Mouse (Mus musculus): Measurements from ENCODE around the gene Sntb2. TPM values are rescaled to one million over a fixed set of nuclear protein-coding genes. Genes with fewer than 3 reads are reported as not detected.
"Not testable (repeated sequence)": the region's sequence is repeated elsewhere in the genome, so short reads cannot be mapped to it uniquely, and the experiment has no call there.

The Sntb2 gene
- polyA plus RNA-seq, 2 experiments, result 0.68 to 0.88 TPM

DNA sequence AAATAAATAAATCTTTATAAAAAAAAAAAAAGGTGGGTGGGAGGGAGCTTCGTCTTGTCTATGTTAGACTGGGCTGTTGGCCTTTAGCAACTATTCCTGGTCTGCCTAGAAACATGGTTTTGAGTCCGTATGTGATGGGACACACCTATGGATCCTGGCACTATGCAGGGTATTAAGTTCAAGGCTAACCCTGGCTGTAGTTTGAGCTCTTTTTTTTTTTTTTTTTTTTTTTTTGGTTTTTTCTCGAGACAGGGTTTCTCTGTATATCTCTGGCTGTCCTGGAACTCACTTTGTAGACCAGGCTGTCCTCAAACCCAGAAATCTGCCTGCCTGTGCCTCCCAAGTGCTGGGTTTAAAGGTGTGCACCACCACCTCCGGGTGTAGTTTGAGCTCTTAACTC, 11.5 kb upstream of the Sntb2 start:
- Histone ChIP-seq H3K9me3 (ENCODE audit: control insufficient read depth, low read length) (no peaks in the 10 kb centered on the region), H3K4me1 (replicated peaks; ENCODE audit: control insufficient read depth in 2 of 2, insufficient read depth in 2 of 2, low read length in 1 of 2) (peaks cover 0 to 2% of the 10 kb centered on the region in 2 experiments; a peak in 1 of 4 replicates), H3K36me3 (replicated peaks; ENCODE audit: control insufficient read depth, insufficient read depth, low read depth) (peaks cover 16% of the 10 kb centered on the region), H3K27ac (no peak overlapping the region), H3K4me2 (ENCODE audit: low read depth) (no peak overlapping the region), H3K27me3 (ENCODE audit: control insufficient read depth, insufficient read depth, low read length) (no peaks in the 10 kb centered on the region), H3K4me3 (ENCODE audit: insufficient read depth in 1 of 2, low read depth in 2 of 2, low read length in 2 of 2) (no peak overlapping the region), H3K9ac (replicated peaks) (no peak overlapping the region)
- DNase-seq (ENCODE audit: low read depth in 3 of 3, low spot score in 3 of 3), result no peak
- ATAC-seq (ENCODE audit: insufficient read depth), result no peak
- TF ChIP-seq CTCF (IDR thresholded peaks at IDR 0.05; ENCODE audit: low read depth), result no peak
- TF ChIP-seq EP300 (IDR thresholded peaks at IDR 0.05; ENCODE audit: low read depth), result no peak
- 66% methylated on average over 4 of the region's 4 CpGs for WGBS (ENCODE audit: insufficient replicate concordance)

DNA sequence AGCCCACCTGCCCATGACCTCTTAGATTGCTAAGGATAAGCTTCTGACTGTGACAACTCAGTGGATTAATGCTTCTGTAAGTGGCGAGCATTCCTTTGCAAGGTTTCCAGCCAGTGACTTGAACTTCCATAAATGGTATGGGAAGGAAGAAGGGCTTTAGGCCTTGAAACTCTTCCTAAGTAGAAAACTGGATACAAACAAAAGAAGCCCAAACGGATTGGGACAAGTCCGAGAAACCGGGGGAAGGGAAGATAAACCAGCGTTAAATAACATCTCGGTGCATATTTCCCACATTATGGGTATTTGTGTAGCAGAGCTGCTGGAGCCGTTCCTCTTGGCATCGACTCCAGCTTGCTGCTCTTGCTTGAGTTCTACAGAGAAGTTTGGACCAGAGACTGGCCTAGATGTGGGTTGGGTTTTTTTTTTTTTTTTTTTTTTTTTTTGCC, 10.6 kb upstream of the Sntb2 start:
- Histone ChIP-seq H3K36me3 (replicated peaks; ENCODE audit: control insufficient read depth, insufficient read depth, low read depth) (peaks cover 12% of the 10 kb centered on the region), H3K4me2 (ENCODE audit: low read depth) (no peak overlapping the region), H3K27me3 (ENCODE audit: control insufficient read depth, insufficient read depth, low read length) (no peaks in the 10 kb centered on the region), H3K9me3 (ENCODE audit: control insufficient read depth, low read length) (no peaks in the 10 kb centered on the region), H3K27ac (no peak overlapping the region), H3K4me1 (replicated peaks; ENCODE audit: control insufficient read depth in 2 of 2, insufficient read depth in 2 of 2, low read length in 1 of 2) (peaks cover 0 to 2% of the 10 kb centered on the region in 2 experiments; a peak in 1 of 4 replicates), H3K9ac (replicated peaks) (no peak overlapping the region), H3K4me3 (ENCODE audit: insufficient read depth in 1 of 2, low read depth in 2 of 2, low read length in 2 of 2) (no peak overlapping the region)
- ATAC-seq (ENCODE audit: insufficient read depth) (no peak), DNase-seq (ENCODE audit: low read depth in 3 of 3, low spot score in 3 of 3) (no peak)
- WGBS (ENCODE audit: insufficient replicate concordance), result 80% methylated on average over 8 of the region's 8 CpGs
- TF ChIP-seq CTCF (IDR thresholded peaks at IDR 0.05; ENCODE audit: low read depth), result no peak
- no peak for TF ChIP-seq EP300 (IDR thresholded peaks at IDR 0.05; ENCODE audit: low read depth)

DNA sequence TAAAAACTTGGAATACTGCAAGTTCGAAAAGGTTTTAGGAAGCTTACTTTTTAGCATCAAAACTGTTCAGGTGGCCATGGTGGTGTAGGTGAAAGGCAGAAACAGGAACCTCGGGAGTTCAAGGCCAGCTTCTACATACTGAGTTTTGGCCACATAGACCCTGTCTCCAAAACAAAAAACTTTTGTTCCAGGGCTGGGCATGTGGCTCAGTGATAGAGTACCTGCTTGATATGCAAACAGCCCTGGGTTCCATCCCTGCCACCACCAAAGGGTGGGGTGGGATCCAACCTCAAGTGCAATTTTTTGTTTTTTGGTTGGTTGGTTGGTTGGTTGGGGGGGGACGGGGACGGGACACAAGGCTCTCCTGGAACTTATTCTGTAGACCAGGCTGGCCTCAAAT, 10.1 kb upstream of the Sntb2 start:
- ATAC-seq (ENCODE audit: insufficient read depth) (no peak), DNase-seq (ENCODE audit: low read depth in 3 of 3, low spot score in 3 of 3) (no peak)
- H3K4me2 ChIP-seq (ENCODE audit: low read depth), result no peak overlapping the region
- H3K9ac ChIP-seq (replicated peaks), result no peak overlapping the region
- H3K36me3 ChIP-seq (replicated peaks; ENCODE audit: control insufficient read depth, insufficient read depth, low read depth), result peaks cover 11% of the 10 kb centered on the region
- H3K9me3 ChIP-seq (ENCODE audit: control insufficient read depth, low read length), result no peaks in the 10 kb centered on the region
- no peak overlapping the region for H3K4me3 ChIP-seq (ENCODE audit: insufficient read depth in 1 of 2, low read depth in 2 of 2, low read length in 2 of 2)
- no peak overlapping the region for H3K27ac ChIP-seq
- H3K4me1 ChIP-seq (replicated peaks; ENCODE audit: control insufficient read depth in 2 of 2, insufficient read depth in 2 of 2, low read length in 1 of 2), result peaks cover 0 to 2% of the 10 kb centered on the region in 2 experiments; a peak in 1 of 4 replicates
- TF ChIP-seq EP300 (IDR thresholded peaks at IDR 0.05; ENCODE audit: low read depth), result no peak
- no peak for TF ChIP-seq CTCF (IDR thresholded peaks at IDR 0.05; ENCODE audit: low read depth)
- 74% methylated on average over 4 of the region's 4 CpGs for WGBS (ENCODE audit: insufficient replicate concordance)
- H3K27me3 ChIP-seq (ENCODE audit: control insufficient read depth, insufficient read depth, low read length), result no peaks in the 10 kb centered on the region

DNA sequence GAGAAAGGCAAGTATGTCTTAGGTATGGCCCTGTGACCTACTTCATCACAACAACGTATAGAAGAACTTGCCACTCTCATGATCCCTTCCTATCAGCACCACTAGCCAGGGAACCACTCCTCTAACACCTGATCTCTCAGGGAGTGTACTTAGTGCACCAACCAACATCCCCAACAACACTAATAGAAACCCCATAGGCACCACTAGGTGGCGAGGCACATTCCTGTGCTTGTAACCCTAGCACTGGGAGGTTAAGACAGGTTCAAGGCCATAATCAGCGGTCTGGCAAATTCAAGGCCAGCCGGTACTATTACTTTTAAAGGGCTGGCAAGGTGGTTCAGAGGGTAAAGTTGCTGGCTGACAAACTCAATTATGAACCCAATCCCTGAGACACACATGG, 8.3 kb upstream of the Sntb2 start:
- no peak overlapping the region for H3K9ac ChIP-seq (replicated peaks)
- H3K27me3 ChIP-seq (ENCODE audit: control insufficient read depth, insufficient read depth, low read length), result no peaks in the 10 kb centered on the region; the same call in 1 of the 2 replicates
- 39% methylated on average over 4 of the region's 4 CpGs for WGBS (ENCODE audit: insufficient replicate concordance)
- no peak for TF ChIP-seq EP300 (IDR thresholded peaks at IDR 0.05; ENCODE audit: low read depth)
- TF ChIP-seq CTCF (IDR thresholded peaks at IDR 0.05; ENCODE audit: low read depth), result peak; percentile 70
- H3K4me3 ChIP-seq (ENCODE audit: insufficient read depth in 1 of 2, low read depth in 2 of 2, low read length in 2 of 2), result no peak overlapping the region
- peaks cover 7% of the 10 kb centered on the region for H3K36me3 ChIP-seq (replicated peaks; ENCODE audit: control insufficient read depth, insufficient read depth, low read depth)
- H3K9me3 ChIP-seq (ENCODE audit: control insufficient read depth, low read length), result no peaks in the 10 kb centered on the region
- no peak overlapping the region for H3K27ac ChIP-seq
- ATAC-seq (ENCODE audit: insufficient read depth) (no peak), DNase-seq (ENCODE audit: low read depth in 3 of 3, low spot score in 3 of 3) (no peak)
- no peak overlapping the region for H3K4me2 ChIP-seq (ENCODE audit: low read depth)
- H3K4me1 ChIP-seq (replicated peaks; ENCODE audit: control insufficient read depth in 2 of 2, insufficient read depth in 2 of 2, low read length in 1 of 2), result peaks cover 0 to 2% of the 10 kb centered on the region in 2 experiments; a peak in 1 of 4 replicates

DNA sequence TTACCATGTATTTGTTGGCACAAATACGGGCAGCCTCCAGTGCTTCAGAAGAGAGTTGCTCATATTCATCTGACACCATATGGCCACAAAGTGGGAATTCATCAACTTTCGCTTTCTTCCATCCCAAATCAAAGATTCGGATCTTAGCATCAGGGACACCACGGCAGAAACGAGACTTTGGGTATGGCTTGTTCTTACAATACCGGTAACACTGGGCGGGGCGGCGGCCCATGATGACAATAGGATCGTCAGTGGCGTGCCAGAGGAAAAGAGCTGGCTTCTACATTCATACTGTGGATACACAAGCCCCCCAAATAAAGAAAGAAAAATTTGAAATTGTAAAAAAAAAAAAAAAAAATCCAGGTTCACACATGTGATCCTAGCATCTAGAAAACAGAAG, 7.4 kb upstream of the Sntb2 start:
- H3K27me3 ChIP-seq (ENCODE audit: control insufficient read depth, insufficient read depth, low read length); H3K36me3 ChIP-seq (replicated peaks; ENCODE audit: control insufficient read depth, insufficient read depth, low read depth); H3K27ac ChIP-seq; ATAC-seq (ENCODE audit: insufficient read depth); H3K4me2 ChIP-seq (ENCODE audit: low read depth); H3K9me3 ChIP-seq (ENCODE audit: control insufficient read depth, low read length); H3K4me1 ChIP-seq (replicated peaks; ENCODE audit: control insufficient read depth in 2 of 2, insufficient read depth in 2 of 2, low read length in 1 of 2); H3K9ac ChIP-seq (replicated peaks); DNase-seq (ENCODE audit: low read depth in 3 of 3, low spot score in 3 of 3); H3K4me3 ChIP-seq (ENCODE audit: insufficient read depth in 1 of 2, low read depth in 2 of 2, low read length in 2 of 2): not testable (repeated sequence)
- WGBS (ENCODE audit: insufficient replicate concordance), result 76% methylated on average over 10 of the region's 11 CpGs
